Mouse (Mus musculus) liver, embryonic 13.5 days (tissue): ENCODE measurements at regions not wholly inside any gene's neighbourhood (a gene's known extent, or its start where the extent isn't known, plus 50 kb on each side); places are given as distances from the start of the nearest gene placed in this dataset.

Experiments
- ATAC-seq: fragments of 200-750 bp; cut with Nextera tagmentation; 2 replicates; pipeline ENCODE4 v1.8.0; 2017; ENCODE audit warnings: low read depth, mild to moderate bottlenecking, moderate number of reproducible peaks, moderate library complexity
- DNase-seq: peaks from one replicate; pipeline ENCODE4 v3.0.0; 2022
- H3K27ac ChIP-seq: fragments of 300-500 bp; sonication (generic); 2 replicates; pipeline ENCODE4 v1.5.1; 2015; ENCODE audit warnings: moderate library complexity, mild to moderate bottlenecking, inconsistent platforms
- H3K27me3 ChIP-seq: fragments of 300-500 bp; sonication (generic); 2 replicates; pipeline ENCODE4 v1.6.1; 2015; ENCODE audit warnings: mild to moderate bottlenecking, inconsistent platforms
- H3K36me3 ChIP-seq: fragments of 300-500 bp; sonication (generic); 2 replicates; pipeline ENCODE4 v1.6.1; 2015; ENCODE audit warnings: mild to moderate bottlenecking, inconsistent platforms
- H3K4me1 ChIP-seq: fragments of 300-500 bp; sonication (generic); replicated peaks from 2 replicates; pipeline ENCODE4 v1.6.1; 2015; ENCODE audit warnings: inconsistent platforms
- H3K4me2 ChIP-seq: fragments of 300-500 bp; sonication (generic); 2 replicates; pipeline ENCODE4 v1.6.1; 2015; ENCODE audit warnings: inconsistent platforms, mild to moderate bottlenecking, moderate library complexity
- H3K4me3 ChIP-seq: fragments of 300-500 bp; sonication (generic); replicated peaks from 2 replicates; pipeline ENCODE4 v1.5.1; 2015; ENCODE audit warnings: mild to moderate bottlenecking, inconsistent platforms
- H3K9ac ChIP-seq: fragments of 300-500 bp; sonication (generic); 2 replicates; pipeline ENCODE4 v1.6.1; 2015; ENCODE audit warnings: mild to moderate bottlenecking, inconsistent platforms
- H3K9me3 ChIP-seq: fragments of 300-500 bp; sonication (generic); replicated peaks from 2 replicates; pipeline ENCODE4 v1.6.1; 2016; ENCODE audit warnings: inconsistent platforms
- WGBS: fragments of 180-500 bp; shearing (Covaris S2); methylation state at CpG from one replicate; pipeline ENCODE4 v1.1.7; 2015; ENCODE audit not compliant: insufficient replicate concordance; 5-methylcytosine and 5-hydroxymethylcytosine counted together

- Histone ChIP-seq H3K4me1 (peaks cover 3% of the 10 kb centered on the region; the same call in 1 of the 2 replicates), H3K9me3 (no peaks in the 10 kb centered on the region), H3K27me3 (no peaks in the 10 kb centered on the region), H3K36me3 (no peaks in the 10 kb centered on the region), H3K4me3 (no peak overlapping the region), H3K9ac (no peak overlapping the region), H3K4me2 (no peak overlapping the region), H3K27ac (no peak overlapping the region)
- 71% methylated on average over 1 of the region's 1 CpGs for WGBS
- no peak for ATAC-seq
- no peak for DNase-seq
These were observed 80.4 kb upstream of the Tent5a start for GRCm38 (mm10) chr9:85407592-85407991.

GRCm38 (mm10) chr9:85401736-85402135, 74.6 kb upstream of the Tent5a start:
- WGBS, result 53% methylated on average over 1 of the region's 1 CpGs

DNA sequence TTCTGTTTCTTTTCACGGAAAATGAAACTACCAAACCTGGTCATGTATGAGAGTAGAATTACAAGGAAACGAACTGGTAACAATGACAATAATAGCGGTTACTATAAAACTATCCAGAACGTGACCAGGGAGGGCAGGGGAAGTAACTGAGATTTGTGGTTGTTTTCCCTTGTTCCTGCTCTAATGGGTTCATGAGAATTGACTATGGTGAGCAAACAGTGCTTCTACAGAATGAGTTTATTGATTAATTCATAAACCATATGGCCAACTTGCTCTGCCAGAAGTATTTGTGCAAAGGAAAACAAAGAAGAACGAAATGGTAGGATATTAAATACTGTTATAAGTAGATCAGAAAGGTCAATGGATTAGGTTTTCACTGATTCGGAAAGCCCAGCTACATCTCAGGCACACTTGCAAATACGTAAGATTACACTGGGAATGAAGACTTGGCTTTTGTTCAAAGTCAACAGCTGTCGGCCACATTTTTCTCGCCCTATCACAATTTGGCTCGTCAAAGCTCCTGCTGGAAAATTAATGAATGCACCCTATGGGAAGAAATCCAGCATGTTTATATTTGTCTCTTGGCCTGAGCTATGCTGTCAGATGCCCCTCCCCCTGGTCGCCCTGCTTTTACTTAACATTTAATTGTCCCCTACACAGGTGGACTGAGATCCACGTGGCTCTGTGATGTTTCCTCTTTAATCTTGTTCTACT, 73.6 kb upstream of the Tent5a start:
- Histone ChIP-seq H3K27me3 (no peaks in the 10 kb centered on the region), H3K4me2 (no peak overlapping the region), H3K36me3 (no peaks in the 10 kb centered on the region), H3K9ac (no peak overlapping the region), H3K4me3 (no peak overlapping the region), H3K9me3 (no peaks in the 10 kb centered on the region), H3K4me1 (no peaks in the 10 kb centered on the region), H3K27ac (no peak overlapping the region)
- 63% methylated on average over 12 of the region's 12 CpGs for WGBS
- DNase-seq (no peak), ATAC-seq (no peak)

More at GRCm38 (mm10) chr9:85401736-85402135, 74.6 kb upstream of the Tent5a start:
- Histone ChIP-seq H3K27me3 (no peaks in the 10 kb centered on the region), H3K4me2 (no peak overlapping the region), H3K9me3 (no peaks in the 10 kb centered on the region), H3K36me3 (no peaks in the 10 kb centered on the region), H3K4me1 (no peaks in the 10 kb centered on the region), H3K27ac (no peak overlapping the region), H3K4me3 (no peak overlapping the region), H3K9ac (no peak overlapping the region)
- ATAC-seq (no peak), DNase-seq (no peak)

GRCm38 (mm10) chr9:85394975-85395374, 67.8 kb upstream of the Tent5a start:
- no peak for DNase-seq
- Histone ChIP-seq H3K4me3 (no peak overlapping the region), H3K27ac (no peak overlapping the region), H3K36me3 (no peaks in the 10 kb centered on the region), H3K9ac (no peak overlapping the region), H3K4me2 (no peak overlapping the region), H3K9me3 (no peaks in the 10 kb centered on the region), H3K27me3 (no peaks in the 10 kb centered on the region), H3K4me1 (no peaks in the 10 kb centered on the region)
- 55% methylated on average over 6 of the region's 6 CpGs for WGBS
- ATAC-seq, result no peak

- H3K9ac ChIP-seq, result no peak overlapping the region
- no peak overlapping the region for H3K4me2 ChIP-seq
- no peaks in the 10 kb centered on the region for H3K27me3 ChIP-seq
- no peak for DNase-seq
- WGBS, result 62% methylated on average over 2 of the region's 2 CpGs
- no peak overlapping the region for H3K27ac ChIP-seq
- no peaks in the 10 kb centered on the region for H3K9me3 ChIP-seq
- no peaks in the 10 kb centered on the region for H3K4me1 ChIP-seq
- no peaks in the 10 kb centered on the region for H3K36me3 ChIP-seq
- no peak for ATAC-seq
- H3K4me3 ChIP-seq, result no peak overlapping the region
These were observed 64.1 kb upstream of the Tent5a start for GRCm38 (mm10) chr9:85391283-85391682.

DNA sequence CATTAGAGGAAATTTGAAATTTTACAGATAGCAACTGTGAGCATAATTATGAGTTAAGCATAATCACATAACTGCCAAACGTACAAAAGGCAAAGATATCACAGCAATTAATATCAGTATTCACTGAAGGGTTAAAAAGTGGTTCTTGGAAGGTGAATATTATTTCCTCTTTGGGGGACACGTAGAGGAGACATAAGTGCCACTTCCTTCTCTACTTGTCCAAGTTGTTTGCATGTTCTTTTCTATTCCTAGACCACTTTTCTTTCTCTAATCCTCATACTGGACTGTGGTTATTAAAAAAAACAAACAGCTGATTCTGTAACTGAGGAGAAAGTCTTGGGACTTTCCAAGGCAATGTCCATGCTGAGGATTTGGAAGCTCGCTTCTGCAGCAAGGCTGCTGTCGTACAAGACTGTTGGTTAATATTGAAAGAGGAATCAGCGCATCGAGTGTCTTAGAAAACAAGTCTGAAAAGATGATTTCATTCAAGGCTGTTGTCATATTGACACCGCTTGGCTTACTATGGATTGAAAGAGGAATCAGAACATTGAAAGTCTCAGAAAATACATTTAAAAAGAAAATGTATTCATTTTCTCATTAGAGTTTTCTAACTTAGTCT, 61.7 kb upstream of the Tent5a start:
- Histone ChIP-seq H3K36me3 (no peaks in the 10 kb centered on the region), H3K27ac (no peak overlapping the region), H3K9me3 (no peaks in the 10 kb centered on the region), H3K27me3 (no peaks in the 10 kb centered on the region), H3K4me3 (no peak overlapping the region), H3K9ac (no peak overlapping the region), H3K4me1 (no peaks in the 10 kb centered on the region), H3K4me2 (no peak overlapping the region)
- no peak for ATAC-seq
- DNase-seq, result no peak
- WGBS, result 57% methylated on average over 7 of the region's 7 CpGs

- no peaks in the 10 kb centered on the region for H3K27me3 ChIP-seq
- DNase-seq, result no peak
- no peaks in the 10 kb centered on the region for H3K4me1 ChIP-seq
- H3K9me3 ChIP-seq, result no peaks in the 10 kb centered on the region
- ATAC-seq, result no peak
- no peak overlapping the region for H3K4me3 ChIP-seq
- H3K27ac ChIP-seq, result no peak overlapping the region
- H3K36me3 ChIP-seq, result no peaks in the 10 kb centered on the region
- H3K4me2 ChIP-seq, result no peak overlapping the region
- 70% methylated on average over 2 of the region's 2 CpGs for WGBS
- H3K9ac ChIP-seq, result no peak overlapping the region
These were observed 55.3 kb upstream of the Tent5a start for GRCm38 (mm10) chr9:85382413-85382812.

DNA sequence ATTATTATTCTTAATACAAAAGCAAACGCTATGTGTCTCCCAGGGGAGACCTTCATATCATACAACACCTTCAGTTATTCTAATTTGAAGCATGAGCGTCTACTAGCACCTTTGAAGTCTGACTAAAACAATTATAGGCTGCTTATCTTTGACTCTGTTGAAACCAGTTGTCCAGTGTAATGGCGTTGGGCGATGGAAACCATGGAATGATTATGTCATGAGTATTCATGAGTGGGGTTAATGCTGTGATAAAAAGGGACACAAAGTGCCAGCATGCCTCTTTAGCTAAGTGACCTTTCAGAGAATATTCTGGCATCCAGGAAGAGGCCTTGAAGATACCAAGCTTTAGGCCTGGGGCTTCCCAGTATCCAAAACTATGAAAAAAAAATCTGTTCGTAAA, 53.6 kb upstream of the Tent5a start:
- Histone ChIP-seq H3K9me3 (no peaks in the 10 kb centered on the region), H3K36me3 (no peaks in the 10 kb centered on the region), H3K4me1 (no peaks in the 10 kb centered on the region), H3K4me3 (no peak overlapping the region), H3K4me2 (no peak overlapping the region), H3K27ac (no peak overlapping the region), H3K27me3 (no peaks in the 10 kb centered on the region), H3K9ac (no peak overlapping the region)
- no peak for ATAC-seq
- no peak for DNase-seq
- WGBS, result 62% methylated on average over 5 of the region's 5 CpGs

DNA sequence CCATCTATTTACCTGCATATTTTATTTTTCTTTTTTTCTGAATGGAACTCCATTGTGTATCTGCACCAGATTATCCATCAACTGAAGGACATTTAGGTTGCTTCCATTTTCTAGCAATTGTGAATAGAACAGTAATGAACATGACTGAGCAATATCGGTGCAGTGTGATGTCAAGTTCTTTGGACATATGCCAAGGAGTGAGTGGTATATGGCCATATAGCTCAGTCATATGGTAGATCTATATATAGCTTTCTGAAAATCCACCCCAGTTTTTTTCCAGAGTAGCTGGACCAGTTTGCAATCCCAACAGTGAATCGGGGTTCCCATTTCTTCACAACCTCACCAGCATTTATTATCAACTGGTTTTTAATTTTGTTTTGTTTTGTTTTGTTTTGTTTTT, 52.0 kb upstream of the Tent5a start:
- no peaks in the 10 kb centered on the region for H3K9me3 ChIP-seq
- H3K4me3 ChIP-seq, result no peak overlapping the region

More for the DNA sequence above, 52.0 kb upstream of the Tent5a start:
- Histone ChIP-seq H3K4me2 (no peak overlapping the region), H3K4me1 (no peaks in the 10 kb centered on the region), H3K9ac (no peak overlapping the region), H3K27ac (no peak overlapping the region), H3K27me3 (no peaks in the 10 kb centered on the region), H3K36me3 (no peaks in the 10 kb centered on the region)
- WGBS, result 69% methylated on average over 2 of the region's 2 CpGs
- DNase-seq, result no peak
- ATAC-seq, result no peak
